Mouse (Mus musculus) mesoderm, embryonic 11.5 days (tissue): ENCODE measurements around the gene Mrps11.

Experiments
- DNase-seq: peaks from one replicate; pipeline ENCODE4 v3.0.0-alpha.2; 2012; ENCODE audit warnings: low read depth, low spot score

The Mrps11 gene

GRCm38 (mm10) chr7:78793895-78794570 lies 11.1 kb downstream of the Mrps11 start:
- DNase-seq: no peak

- DNase-seq: no peak
Observed at GRCm38 (mm10) chr7:78794571-78795092, 11.7 kb downstream of the Mrps11 start.

- DNase-seq: no peak
Observed at GRCm38 (mm10) chr7:78796624-78797023, 13.7 kb downstream of the Mrps11 start.

- DNase-seq: no peak
Observed at GRCm38 (mm10) chr7:78797843-78798455, 15.0 kb downstream of the Mrps11 start.

GRCm38 (mm10) chr7:78799730-78800496 lies 17.0 kb downstream of the Mrps11 start:
- no peak for DNase-seq

- DNase-seq: no peak
Observed at GRCm38 (mm10) chr7:78803841-78804240, 20.9 kb downstream of the Mrps11 start.

- DNase-seq: no peak
Observed at GRCm38 (mm10) chr7:78807192-78807591, 24.3 kb downstream of the Mrps11 start.

- no peak for DNase-seq
Observed at GRCm38 (mm10) chr7:78813791-78814190, 30.9 kb downstream of the Mrps11 start.

GRCm38 (mm10) chr7:78814766-78815165 lies 31.8 kb downstream of the Mrps11 start:
- DNase-seq: no peak

- no peak for DNase-seq
Observed at GRCm38 (mm10) chr7:78818336-78818735, 35.4 kb downstream of the Mrps11 start.

GRCm38 (mm10) chr7:78826682-78827385 lies 43.9 kb downstream of the Mrps11 start:
- peak; percentile 54 for DNase-seq

GRCm38 (mm10) chr7:78827749-78828362 lies 44.9 kb downstream of the Mrps11 start:
- DNase-seq: no peak

GRCm38 (mm10) chr7:78835656-78836055 lies 52.7 kb downstream of the Mrps11 start:
- no peak for DNase-seq

GRCm38 (mm10) chr7:78837250-78837649 lies 54.3 kb downstream of the Mrps11 start:
- no peak for DNase-seq

GRCm38 (mm10) chr7:78841601-78842000 lies 58.7 kb downstream of the Mrps11 start:
- DNase-seq: no peak
